Mouse (Mus musculus) embryonic facial prominence, embryonic 10.5 days (tissue): ENCODE measurements around the gene Ppp4r1. TPM values are rescaled to one million over a fixed set of nuclear protein-coding genes. Genes with fewer than 3 reads are reported as not detected.

Experiments
- DNase-seq: peaks from one replicate; pipeline ENCODE4 v3.0.0-alpha.2; 2017; ENCODE audit warnings: low spot score
- H3K27ac ChIP-seq: fragments of 300-500 bp; sonication (generic); replicated peaks from 2 replicates; pipeline ENCODE4 v1.5.1; 2016; ENCODE audit warnings: mild to moderate bottlenecking
- H3K27me3 ChIP-seq: fragments of 300-500 bp; sonication (generic); replicated peaks from 2 replicates; pipeline ENCODE4 v1.6.1; 2016; ENCODE audit warnings: low read depth, mild to moderate bottlenecking; ENCODE audit not compliant: poor library complexity, severe bottlenecking
- H3K36me3 ChIP-seq: fragments of 300-500 bp; sonication (generic); replicated peaks from 2 replicates; pipeline ENCODE4 v1.6.1; 2016; ENCODE audit warnings: mild to moderate bottlenecking, moderate library complexity
- H3K4me1 ChIP-seq: fragments of 300-500 bp; sonication (generic); 2 replicates; pipeline ENCODE4 v1.6.1; 2016
- H3K4me3 ChIP-seq: fragments of 300-500 bp; sonication (generic); 2 replicates; pipeline ENCODE4 v1.5.1; 2016; ENCODE audit warnings: mild to moderate bottlenecking, moderate library complexity
- H3K9me3 ChIP-seq: fragments of 300-500 bp; sonication (generic); 2 replicates; pipeline ENCODE4 v1.6.1; 2016; ENCODE audit warnings: mild to moderate bottlenecking
- WGBS: fragments of 180-500 bp; shearing (Covaris S2); methylation state at CpG from one replicate; pipeline ENCODE4 v1.1.7; 2016; 5-methylcytosine and 5-hydroxymethylcytosine counted together
- polyA plus RNA-seq: library from polyadenylated mRNA; unstranded; fragments of >200 nt; fragmentation: Nextera tagmentation; extraction: Ambion mirVana; gene quantifications from 2 replicates; pipeline ENCODE4 v1.2.1, GENCODE M21; 2016

The Ppp4r1 gene
- polyA plus RNA-seq, 1 experiment from 2014 or later = 61.4 TPM

GRCm38 (mm10) chr17:65749803-65750202 is 32.6 kb upstream of the Ppp4r1 start:
- H3K4me3 ChIP-seq = no peak overlapping the region
- no peaks in the 10 kb centered on the region for H3K27me3 ChIP-seq
- 92% methylated on average over 7 of the region's 7 CpGs for WGBS
- no peak overlapping the region for H3K27ac ChIP-seq
- no peak for DNase-seq
- H3K9me3 ChIP-seq = peaks cover 8% of the 10 kb centered on the region; the same call in 1 of the 2 replicates
- H3K4me1 ChIP-seq = no peaks in the 10 kb centered on the region
- H3K36me3 ChIP-seq = peaks cover 27% of the 10 kb centered on the region

GRCm38 (mm10) chr17:65750301-65750700 is 32.1 kb upstream of the Ppp4r1 start:
- no peak for DNase-seq
- Histone ChIP-seq H3K27me3 (no peaks in the 10 kb centered on the region), H3K4me3 (no peak overlapping the region), H3K27ac (no peak overlapping the region), H3K4me1 (no peaks in the 10 kb centered on the region), H3K9me3 (peaks cover 4% of the 10 kb centered on the region; the same call in 1 of the 2 replicates), H3K36me3 (peaks cover 26% of the 10 kb centered on the region)

- no peak overlapping the region for H3K4me3 ChIP-seq
- WGBS = 94% methylated on average over 6 of the region's 6 CpGs
- H3K27ac ChIP-seq = no peak overlapping the region
- H3K36me3 ChIP-seq = peaks cover 35% of the 10 kb centered on the region
- peaks cover 4% of the 10 kb centered on the region; the same call in 1 of the 2 replicates for H3K9me3 ChIP-seq
- DNase-seq = no peak
- no peaks in the 10 kb centered on the region for H3K4me1 ChIP-seq
- H3K27me3 ChIP-seq = no peaks in the 10 kb centered on the region
These were observed 29.2 kb upstream of the Ppp4r1 start for GRCm38 (mm10) chr17:65753130-65753529.

GRCm38 (mm10) chr17:65755857-65756256 is 26.5 kb upstream of the Ppp4r1 start:
- no peak overlapping the region for H3K27ac ChIP-seq
- DNase-seq = no peak
- WGBS = 87% methylated on average over 3 of the region's 3 CpGs
- peaks cover 4% of the 10 kb centered on the region; the same call in 1 of the 2 replicates for H3K9me3 ChIP-seq
- H3K4me1 ChIP-seq = no peaks in the 10 kb centered on the region
- H3K4me3 ChIP-seq = no peak overlapping the region
- no peaks in the 10 kb centered on the region for H3K27me3 ChIP-seq
- peaks cover 52% of the 10 kb centered on the region for H3K36me3 ChIP-seq

GRCm38 (mm10) chr17:65757150-65757549 is 25.2 kb upstream of the Ppp4r1 start:
- H3K9me3 ChIP-seq = peaks cover 4% of the 10 kb centered on the region; the same call in 1 of the 2 replicates
- H3K27ac ChIP-seq = no peak overlapping the region
- no peaks in the 10 kb centered on the region for H3K27me3 ChIP-seq
- H3K4me1 ChIP-seq = no peaks in the 10 kb centered on the region
- peaks cover 54% of the 10 kb centered on the region for H3K36me3 ChIP-seq
- no peak for DNase-seq
- WGBS = 85% methylated on average over 6 of the region's 6 CpGs
- H3K4me3 ChIP-seq = no peak overlapping the region

GRCm38 (mm10) chr17:65763221-65763620 is 19.2 kb upstream of the Ppp4r1 start:
- Histone ChIP-seq H3K9me3 (no peaks in the 10 kb centered on the region), H3K27ac (no peak overlapping the region), H3K27me3 (no peaks in the 10 kb centered on the region), H3K36me3 (peaks cover 47% of the 10 kb centered on the region), H3K4me3 (no peak overlapping the region), H3K4me1 (peaks cover 1% of the 10 kb centered on the region)
- WGBS = 96% methylated on average over 14 of the region's 14 CpGs
- no peak for DNase-seq

GRCm38 (mm10) chr17:65768486-65768885 is 13.9 kb upstream of the Ppp4r1 start:
- 81% methylated on average over 5 of the region's 5 CpGs for WGBS
- Histone ChIP-seq H3K27ac (no peak overlapping the region), H3K36me3 (peaks cover 17% of the 10 kb centered on the region), H3K4me3 (no peak overlapping the region), H3K4me1 (peaks cover 45% of the 10 kb centered on the region), H3K9me3 (no peaks in the 10 kb centered on the region), H3K27me3 (peaks cover 16% of the 10 kb centered on the region)
- no peak for DNase-seq

GRCm38 (mm10) chr17:65770982-65771915 is 11.1 kb upstream of the Ppp4r1 start:
- Histone ChIP-seq H3K4me3 (peak overlapping the region; percentile 88), H3K27me3 (peaks cover 22% of the 10 kb centered on the region), H3K27ac (peak overlapping the region; percentile 91), H3K36me3 (peaks cover 4% of the 10 kb centered on the region), H3K4me1 (peaks cover 48% of the 10 kb centered on the region), H3K9me3 (no peaks in the 10 kb centered on the region)
- peak; percentile 23 for DNase-seq
- WGBS = 22% methylated on average over 17 of the region's 17 CpGs

GRCm38 (mm10) chr17:65771951-65772934 is 10.1 kb upstream of the Ppp4r1 start, which contains the start of gene Rab31:
Gene Rab31 (minus strand): TSS chr17:65772752.
- no peaks in the 10 kb centered on the region for H3K9me3 ChIP-seq

GRCm38 (mm10) chr17:65773617-65774016 is 8.8 kb upstream of the Ppp4r1 start:
- no peaks in the 10 kb centered on the region for H3K9me3 ChIP-seq
- peaks cover 22% of the 10 kb centered on the region for H3K27me3 ChIP-seq
- no peak for DNase-seq
- 65% methylated on average over 4 of the region's 4 CpGs for WGBS
- H3K4me3 ChIP-seq = no peak overlapping the region
- H3K36me3 ChIP-seq = no peaks in the 10 kb centered on the region
- H3K27ac ChIP-seq = no peak overlapping the region
- H3K4me1 ChIP-seq = peaks cover 43% of the 10 kb centered on the region

More at GRCm38 (mm10) chr17:65771951-65772934, 10.1 kb upstream of the Ppp4r1 start, which contains the start of gene Rab31:
- peak within 1 kb of the TSS; percentile 91 for H3K27ac ChIP-seq
- no peaks in the 10 kb centered on the region for H3K36me3 ChIP-seq
- peaks cover 48% of the 10 kb centered on the region for H3K4me1 ChIP-seq
- under 1% methylated on average over 75 of the region's 75 CpGs for WGBS
- peaks cover 22% of the 10 kb centered on the region for H3K27me3 ChIP-seq
- peak within 1 kb of the TSS; percentile 88 for H3K4me3 ChIP-seq
- peak; percentile 84 for DNase-seq

- DNase-seq = no peak
- no peak overlapping the region for H3K27ac ChIP-seq
- H3K27me3 ChIP-seq = peaks cover 22% of the 10 kb centered on the region
- H3K36me3 ChIP-seq = no peaks in the 10 kb centered on the region
- no peak overlapping the region for H3K4me3 ChIP-seq
- peaks cover 34% of the 10 kb centered on the region for H3K4me1 ChIP-seq
- H3K9me3 ChIP-seq = no peaks in the 10 kb centered on the region
- 59% methylated on average over 7 of the region's 7 CpGs for WGBS
These were observed 7.9 kb upstream of the Ppp4r1 start for GRCm38 (mm10) chr17:65774439-65774838.

- DNase-seq = no peak
- no peaks in the 10 kb centered on the region for H3K36me3 ChIP-seq
- 62% methylated on average over 1 of the region's 1 CpGs for WGBS
- no peak overlapping the region for H3K27ac ChIP-seq
- H3K4me1 ChIP-seq = peaks cover 22% of the 10 kb centered on the region
- H3K9me3 ChIP-seq = no peaks in the 10 kb centered on the region
- peaks cover 15% of the 10 kb centered on the region for H3K27me3 ChIP-seq
- no peak overlapping the region for H3K4me3 ChIP-seq
These were observed 6.1 kb upstream of the Ppp4r1 start for GRCm38 (mm10) chr17:65776228-65776627.
